Mouse (Mus musculus): ENCODE data around the gene B4galnt3. TPM values are rescaled to one million over a fixed set of nuclear protein-coding genes. Genes with fewer than 3 reads are reported as not detected.

B4galnt3 gene
- polyA plus RNA-seq, 1 experiment from 2014 or later: 1.3 TPM

DNA sequence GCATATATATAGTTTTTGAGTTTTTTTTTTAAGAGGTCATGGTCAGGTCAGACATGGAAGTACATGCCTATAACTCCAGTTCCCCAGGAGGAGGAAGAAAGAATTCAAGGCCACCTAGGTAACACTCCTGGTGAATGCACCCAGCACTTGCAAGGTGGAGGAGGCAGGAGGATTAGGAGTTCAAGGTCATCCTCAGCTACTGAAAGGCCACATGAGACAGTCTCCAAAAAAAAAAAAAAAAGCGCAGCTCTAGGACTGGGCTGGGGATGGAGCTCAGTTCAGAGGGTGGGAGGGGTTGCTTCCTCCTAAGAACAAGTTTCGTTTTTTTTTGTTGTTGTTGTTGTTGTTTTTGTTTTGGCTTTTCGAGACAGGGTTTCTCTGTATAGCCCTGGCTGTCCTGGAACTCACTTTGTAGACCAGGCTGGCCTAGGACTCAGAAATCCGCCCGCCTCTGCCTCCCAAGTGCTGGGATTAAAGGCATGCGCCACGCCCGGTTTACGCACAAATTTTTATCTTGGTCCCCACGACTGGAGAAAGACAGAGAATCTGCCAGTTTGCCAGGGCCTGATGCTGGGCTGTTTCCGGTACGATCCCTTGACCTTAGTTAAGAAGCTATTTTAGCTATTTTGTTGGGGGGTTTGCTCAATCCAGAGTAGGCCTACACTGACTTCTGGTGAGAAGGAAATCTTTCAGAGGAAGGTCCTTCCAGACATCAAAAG, 109.2 kb downstream of the B4galnt3 start:
- no peak overlapping the region for H3K9ac ChIP-seq (ENCODE audit: low read depth, low read length)
- no peaks in the 10 kb centered on the region for H3K36me3 ChIP-seq (ENCODE audit: control insufficient read depth, insufficient read depth, low read length)
- H3K4me3 ChIP-seq (ENCODE audit: low read depth, low read length): no peak overlapping the region
- no peaks in the 10 kb centered on the region for H3K9me3 ChIP-seq (ENCODE audit: control insufficient read depth, low read length)
- no peak overlapping the region for H3K4me2 ChIP-seq (ENCODE audit: low read depth, low read length)
- no peak overlapping the region for H3K27ac ChIP-seq (replicated peaks; ENCODE audit: low read depth, low read length)
- H3K4me1 ChIP-seq (ENCODE audit: control insufficient read depth, insufficient read depth, low read length): peaks cover 13% of the 10 kb centered on the region
- ATAC-seq (ENCODE audit: low read depth) (no peak), DNase-seq (ENCODE audit: low spot score) (no peak)
- WGBS: 93% methylated on average over 12 of the region's 12 CpGs
- H3K27me3 ChIP-seq (replicated peaks; ENCODE audit: control insufficient read depth, insufficient read depth, low read length): no peaks in the 10 kb centered on the region

DNA sequence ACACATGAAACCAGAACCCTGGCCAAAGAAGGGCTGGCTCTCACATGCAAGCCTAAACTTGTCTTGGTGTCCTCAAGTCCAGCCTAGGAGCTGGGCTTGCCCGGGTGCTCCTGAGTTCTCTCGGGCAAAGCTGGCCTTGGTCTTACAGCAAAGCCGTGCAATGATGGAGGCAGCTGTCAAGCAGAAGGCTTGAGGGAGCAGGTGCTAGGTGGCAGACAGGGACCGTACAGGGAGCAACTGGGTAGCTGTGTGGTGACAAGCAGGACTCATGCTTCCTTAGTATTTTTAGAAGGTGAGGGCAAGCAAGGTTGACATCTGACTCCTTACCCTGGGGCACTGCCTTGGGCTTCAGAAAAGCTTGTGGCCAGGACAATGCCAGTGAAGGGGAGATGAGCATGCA, 110.6 kb downstream of the B4galnt3 start:
- Histone ChIP-seq H3K27ac (replicated peaks; ENCODE audit: low read depth, low read length) (no peak overlapping the region), H3K4me2 (ENCODE audit: low read depth, low read length) (no peak overlapping the region), H3K9me3 (ENCODE audit: control insufficient read depth, low read length) (no peaks in the 10 kb centered on the region), H3K36me3 (ENCODE audit: control insufficient read depth, insufficient read depth, low read length) (no peaks in the 10 kb centered on the region), H3K4me3 (ENCODE audit: low read depth, low read length) (no peak overlapping the region), H3K27me3 (replicated peaks; ENCODE audit: control insufficient read depth, insufficient read depth, low read length) (no peaks in the 10 kb centered on the region), H3K4me1 (ENCODE audit: control insufficient read depth, insufficient read depth, low read length) (peaks cover 10% of the 10 kb centered on the region), H3K9ac (ENCODE audit: low read depth, low read length) (no peak overlapping the region)
- WGBS: 89% methylated on average over 4 of the region's 4 CpGs
- DNase-seq (ENCODE audit: low spot score) (no peak), ATAC-seq (ENCODE audit: low read depth) (no peak)

DNA sequence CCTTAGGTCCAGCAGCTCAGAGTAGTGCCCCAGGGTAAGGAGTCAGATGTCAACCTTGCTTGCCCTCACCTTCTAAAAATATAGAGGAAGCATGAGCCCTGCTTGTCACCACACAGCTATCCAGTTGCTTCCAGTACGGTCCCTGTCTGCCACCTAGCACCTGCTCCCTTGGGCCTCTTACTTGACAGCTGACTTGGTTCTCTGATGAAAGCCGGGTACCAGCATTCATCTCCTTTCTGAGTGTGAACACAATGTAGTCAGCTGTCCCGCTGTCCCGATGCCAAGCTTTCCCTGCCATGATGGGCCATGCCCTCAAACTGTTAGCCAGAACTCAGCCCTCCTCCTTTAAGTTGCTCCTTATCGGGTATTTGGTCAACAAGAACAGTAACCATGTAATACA, 112.2 kb downstream of the B4galnt3 start:
- DNase-seq (ENCODE audit: low spot score): no peak
- no peaks in the 10 kb centered on the region for H3K36me3 ChIP-seq (ENCODE audit: control insufficient read depth, insufficient read depth, low read length)
- 85% methylated on average over 5 of the region's 5 CpGs for WGBS
- no peak overlapping the region for H3K9ac ChIP-seq (ENCODE audit: low read depth, low read length)
- no peaks in the 10 kb centered on the region for H3K4me1 ChIP-seq (ENCODE audit: control insufficient read depth, insufficient read depth, low read length)
- no peaks in the 10 kb centered on the region for H3K27me3 ChIP-seq (replicated peaks; ENCODE audit: control insufficient read depth, insufficient read depth, low read length)
- H3K4me3 ChIP-seq (ENCODE audit: low read depth, low read length): no peak overlapping the region
- no peak overlapping the region for H3K27ac ChIP-seq (replicated peaks; ENCODE audit: low read depth, low read length)
- no peaks in the 10 kb centered on the region for H3K9me3 ChIP-seq (ENCODE audit: control insufficient read depth, low read length)
- ATAC-seq (ENCODE audit: low read depth): no peak
- H3K4me2 ChIP-seq (ENCODE audit: low read depth, low read length): no peak overlapping the region

DNA sequence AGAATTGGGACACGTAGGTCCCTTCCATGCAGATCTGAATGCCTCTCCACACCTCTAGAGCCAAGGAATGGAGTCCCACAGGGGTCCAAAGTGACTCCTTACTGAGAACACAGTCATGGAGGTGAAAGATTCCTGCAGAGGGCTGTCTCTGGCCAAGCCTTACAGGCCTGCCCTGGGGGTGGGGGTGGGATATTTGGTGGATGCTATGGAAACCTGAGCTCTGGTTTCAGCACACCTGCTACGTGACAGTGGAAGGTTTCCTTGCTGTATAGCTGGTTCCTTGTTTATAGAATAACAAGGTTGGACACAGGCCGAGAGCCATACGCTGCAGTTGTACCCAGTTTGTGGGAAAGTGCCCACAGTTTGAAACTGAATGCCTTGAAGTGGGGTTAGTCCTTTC, 113.9 kb downstream of the B4galnt3 start:
- no peaks in the 10 kb centered on the region for H3K9me3 ChIP-seq (ENCODE audit: control insufficient read depth, low read length)
- H3K36me3 ChIP-seq (ENCODE audit: control insufficient read depth, insufficient read depth, low read length): no peaks in the 10 kb centered on the region
- peak; percentile 84; the same call in 1 of the 2 replicates for ATAC-seq (ENCODE audit: low read depth)
- H3K9ac ChIP-seq (ENCODE audit: low read depth, low read length): no peak overlapping the region
- H3K4me3 ChIP-seq (ENCODE audit: low read depth, low read length): no peak overlapping the region
- DNase-seq (ENCODE audit: low spot score): peak; percentile 55
- H3K27ac ChIP-seq (replicated peaks; ENCODE audit: low read depth, low read length): no peak overlapping the region
- no peaks in the 10 kb centered on the region for H3K4me1 ChIP-seq (ENCODE audit: control insufficient read depth, insufficient read depth, low read length)
- H3K4me2 ChIP-seq (ENCODE audit: low read depth, low read length): no peak overlapping the region
- WGBS: 37% methylated on average over 4 of the region's 4 CpGs
- no peaks in the 10 kb centered on the region for H3K27me3 ChIP-seq (replicated peaks; ENCODE audit: control insufficient read depth, insufficient read depth, low read length)

DNA sequence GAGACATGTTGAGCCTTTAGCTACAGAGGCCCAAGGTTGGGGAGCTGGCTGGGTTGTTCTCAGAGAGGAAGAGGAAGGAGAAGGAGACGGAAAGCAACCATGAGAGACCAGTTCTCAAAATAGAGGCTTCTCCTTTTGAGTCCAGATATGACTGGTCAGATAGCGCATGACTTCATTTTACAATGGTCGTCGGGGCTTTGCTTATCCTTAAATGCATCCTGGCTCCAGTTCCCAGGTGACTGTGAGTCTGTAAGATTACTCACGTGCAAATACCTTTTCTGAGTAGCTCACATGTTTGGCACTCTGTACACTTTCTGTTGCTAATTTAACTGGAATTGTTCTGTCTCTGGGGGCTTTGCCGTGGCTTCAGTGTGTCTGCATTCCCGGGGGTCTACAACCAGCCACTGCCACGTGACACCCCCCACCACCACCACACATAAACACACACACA, 114.6 kb downstream of the B4galnt3 start:
- WGBS: 57% methylated on average over 8 of the region's 8 CpGs
- ATAC-seq (ENCODE audit: low read depth): no peak

DNA sequence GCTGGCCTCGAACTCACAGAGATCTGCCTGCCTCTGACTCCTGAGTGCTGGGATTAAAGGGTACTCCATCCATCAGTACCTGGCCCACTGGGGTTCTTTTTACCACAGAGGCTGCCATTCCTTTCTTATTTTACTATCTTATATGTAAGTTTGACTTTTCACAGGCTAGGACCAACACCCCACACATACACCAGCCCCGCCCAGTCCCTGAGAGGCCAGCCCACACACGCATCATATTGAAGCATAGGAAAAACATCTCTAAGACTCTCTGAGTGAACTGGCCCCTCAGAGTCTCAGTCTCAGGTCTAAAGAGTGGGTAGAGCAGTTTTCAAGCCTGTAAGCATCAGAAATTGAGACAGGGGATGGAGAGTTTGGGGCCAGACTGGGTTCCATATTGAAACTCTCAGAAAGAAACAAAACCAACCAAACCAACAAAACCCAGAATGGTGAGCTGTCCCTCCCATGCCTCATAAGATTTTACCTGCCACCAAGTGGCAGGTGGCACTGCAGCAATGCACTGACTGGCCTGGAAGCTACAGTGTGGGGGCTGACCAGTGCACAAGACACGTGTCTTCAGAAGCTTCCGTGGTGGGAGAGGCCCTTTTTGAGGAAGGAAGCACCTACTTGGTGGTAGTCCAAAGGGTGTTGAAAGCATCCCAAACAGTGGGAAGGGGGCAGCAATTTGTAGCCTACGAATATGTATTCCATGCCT, 115.2 kb downstream of the B4galnt3 start:
- DNase-seq (ENCODE audit: low spot score): no peak
- H3K4me1 ChIP-seq (ENCODE audit: control insufficient read depth, insufficient read depth, low read length): no peaks in the 10 kb centered on the region
- no peak overlapping the region for H3K9ac ChIP-seq (ENCODE audit: low read depth, low read length)
- 88% methylated on average over 6 of the region's 6 CpGs for WGBS
- H3K27ac ChIP-seq (replicated peaks; ENCODE audit: low read depth, low read length): no peak overlapping the region
- no peaks in the 10 kb centered on the region for H3K27me3 ChIP-seq (replicated peaks; ENCODE audit: control insufficient read depth, insufficient read depth, low read length)
- H3K4me2 ChIP-seq (ENCODE audit: low read depth, low read length): no peak overlapping the region
- no peak for ATAC-seq (ENCODE audit: low read depth)
- no peaks in the 10 kb centered on the region for H3K36me3 ChIP-seq (ENCODE audit: control insufficient read depth, insufficient read depth, low read length)
- H3K4me3 ChIP-seq (ENCODE audit: low read depth, low read length): no peak overlapping the region
- no peaks in the 10 kb centered on the region for H3K9me3 ChIP-seq (ENCODE audit: control insufficient read depth, low read length)

More for the DNA sequence above, 114.6 kb downstream of the B4galnt3 start:
- no peaks in the 10 kb centered on the region for H3K9me3 ChIP-seq (ENCODE audit: control insufficient read depth, low read length)
- no peak overlapping the region for H3K4me2 ChIP-seq (ENCODE audit: low read depth, low read length)
- DNase-seq (ENCODE audit: low spot score): no peak
- no peak overlapping the region for H3K4me3 ChIP-seq (ENCODE audit: low read depth, low read length)
- no peak overlapping the region for H3K9ac ChIP-seq (ENCODE audit: low read depth, low read length)
- no peaks in the 10 kb centered on the region for H3K4me1 ChIP-seq (ENCODE audit: control insufficient read depth, insufficient read depth, low read length)
- H3K27ac ChIP-seq (replicated peaks; ENCODE audit: low read depth, low read length): no peak overlapping the region
- no peaks in the 10 kb centered on the region for H3K27me3 ChIP-seq (replicated peaks; ENCODE audit: control insufficient read depth, insufficient read depth, low read length)
- H3K36me3 ChIP-seq (ENCODE audit: control insufficient read depth, insufficient read depth, low read length): no peaks in the 10 kb centered on the region

DNA sequence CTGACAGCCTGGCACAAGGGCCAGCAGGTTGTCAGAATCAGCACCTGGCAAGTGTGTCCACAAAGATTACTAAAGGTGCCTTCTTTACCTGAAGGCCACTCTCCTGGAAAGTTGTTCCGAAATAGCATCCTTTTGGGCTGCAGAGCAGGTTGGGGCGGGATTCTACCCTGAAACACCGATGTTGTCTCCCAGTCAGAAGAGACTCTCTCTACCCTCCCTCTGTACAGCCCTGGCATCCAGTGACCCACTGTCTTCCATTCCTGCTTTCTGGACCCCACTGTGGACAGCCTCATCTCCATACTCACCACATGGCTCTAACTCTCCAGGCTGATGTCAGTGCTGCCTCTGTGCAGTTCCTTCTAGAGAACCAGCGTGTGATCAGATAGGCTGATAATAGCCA, 118.7 kb downstream of the B4galnt3 start:
- no peak for ATAC-seq (ENCODE audit: low read depth)
- H3K4me2 ChIP-seq (ENCODE audit: low read depth, low read length): no peak overlapping the region
- no peaks in the 10 kb centered on the region for H3K36me3 ChIP-seq (ENCODE audit: control insufficient read depth, insufficient read depth, low read length)
- H3K9ac ChIP-seq (ENCODE audit: low read depth, low read length): no peak overlapping the region
- H3K9me3 ChIP-seq (ENCODE audit: control insufficient read depth, low read length): no peaks in the 10 kb centered on the region
- H3K4me3 ChIP-seq (ENCODE audit: low read depth, low read length): no peak overlapping the region
- H3K4me1 ChIP-seq (ENCODE audit: control insufficient read depth, insufficient read depth, low read length): no peaks in the 10 kb centered on the region
- WGBS: 88% methylated on average over 4 of the region's 4 CpGs
- no peaks in the 10 kb centered on the region for H3K27me3 ChIP-seq (replicated peaks; ENCODE audit: control insufficient read depth, insufficient read depth, low read length)
- H3K27ac ChIP-seq (replicated peaks; ENCODE audit: low read depth, low read length): no peak overlapping the region
- DNase-seq (ENCODE audit: low spot score): no peak

DNA sequence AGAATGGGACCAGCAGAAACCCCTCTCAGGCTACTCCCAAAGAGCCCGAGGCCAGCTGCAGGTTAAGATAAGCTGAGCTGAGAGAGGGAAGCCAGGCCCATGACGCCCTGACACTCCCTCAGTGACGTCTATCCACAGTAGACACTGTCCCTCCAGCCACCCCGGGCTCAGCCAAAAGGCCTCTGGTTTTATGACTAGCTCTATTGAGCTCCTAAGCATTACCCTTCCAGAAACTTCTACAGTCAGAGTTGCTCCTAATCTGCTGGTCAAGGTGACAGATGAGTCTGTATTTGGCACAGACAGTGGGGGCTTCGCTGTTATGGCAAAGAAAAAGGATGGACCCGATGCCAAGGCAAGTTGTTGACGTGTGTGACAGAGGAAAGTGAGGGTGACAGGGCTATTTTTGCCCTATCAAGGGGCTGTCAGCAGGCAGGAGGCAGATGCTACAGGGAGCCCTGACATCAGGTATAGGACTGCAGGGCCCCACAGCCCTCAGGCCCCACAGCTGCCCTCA, 119.7 kb downstream of the B4galnt3 start:
- no peak for ATAC-seq (ENCODE audit: low read depth)

More for the DNA sequence above, 119.7 kb downstream of the B4galnt3 start:
- H3K4me2 ChIP-seq (ENCODE audit: low read depth, low read length): no peak overlapping the region
- no peak overlapping the region for H3K4me3 ChIP-seq (ENCODE audit: low read depth, low read length)
- no peak for DNase-seq (ENCODE audit: low spot score)
- no peaks in the 10 kb centered on the region for H3K36me3 ChIP-seq (ENCODE audit: control insufficient read depth, insufficient read depth, low read length)
- H3K9me3 ChIP-seq (ENCODE audit: control insufficient read depth, low read length): no peaks in the 10 kb centered on the region
- 52% methylated on average over 7 of the region's 7 CpGs for WGBS
- H3K4me1 ChIP-seq (ENCODE audit: control insufficient read depth, insufficient read depth, low read length): no peaks in the 10 kb centered on the region
- no peak overlapping the region for H3K27ac ChIP-seq (replicated peaks; ENCODE audit: low read depth, low read length)
- no peaks in the 10 kb centered on the region for H3K27me3 ChIP-seq (replicated peaks; ENCODE audit: control insufficient read depth, insufficient read depth, low read length)
- no peak overlapping the region for H3K9ac ChIP-seq (ENCODE audit: low read depth, low read length)
